Mouse (Mus musculus) stomach, postnatal 0 days (tissue): ENCODE results near the gene Tex33. TPM values are rescaled to one million over a fixed set of nuclear protein-coding genes. Genes with fewer than 3 reads are reported as not detected.
"Not testable (repeated sequence)": the region's sequence is repeated elsewhere in the genome, so short reads cannot be mapped to it uniquely, and the experiment has no call there.

Source experiments
- ATAC-seq: fragments of 200-750 bp; cut with Nextera tagmentation; 2 replicates; pipeline ENCODE4 v1.8.0; 2017; ENCODE audit not compliant: low FRiP score, low TSS enrichment
- DNase-seq: peaks from one replicate; pipeline ENCODE4 v3.0.0-alpha.2; 2016; ENCODE audit warnings: low spot score
- H3K27ac ChIP-seq: fragments of 300-500 bp; sonication (generic); replicated peaks from 2 replicates; pipeline ENCODE4 v1.5.1; 2014; ENCODE audit warnings: mild to moderate bottlenecking, control low read depth
- H3K27me3 ChIP-seq: fragments of 300-500 bp; sonication (generic); 2 replicates; pipeline ENCODE4 v1.6.1; 2014; ENCODE audit warnings: low read length; ENCODE audit not compliant: control insufficient read depth, insufficient read depth
- H3K36me3 ChIP-seq: fragments of 300-500 bp; sonication (generic); 2 replicates; pipeline ENCODE4 v1.6.1; 2014; ENCODE audit warnings: low read length, mixed read lengths; ENCODE audit not compliant: control insufficient read depth, insufficient read depth
- H3K4me1 ChIP-seq: fragments of 300-500 bp; sonication (generic); replicated peaks from 2 replicates; pipeline ENCODE4 v1.6.1; 2014; ENCODE audit warnings: antibody characterized with exemption; ENCODE audit not compliant: control insufficient read depth, insufficient read depth
- H3K4me2 ChIP-seq: fragments of 300-500 bp; sonication (generic); replicated peaks from 2 replicates; pipeline ENCODE4 v1.6.1; 2014; ENCODE audit warnings: low read depth, mild to moderate bottlenecking, control low read depth, moderate library complexity
- H3K4me3 ChIP-seq: fragments of 300-500 bp; sonication (generic); 2 replicates; pipeline ENCODE4 v1.5.1; 2014; ENCODE audit warnings: low read depth, low read length, control low read depth
- H3K9ac ChIP-seq: fragments of 300-500 bp; sonication (generic); 2 replicates; pipeline ENCODE4 v1.6.1; 2014; ENCODE audit warnings: mild to moderate bottlenecking, low read length, control low read depth, mixed read lengths
- H3K9me3 ChIP-seq: fragments of 300-500 bp; sonication (generic); 2 replicates; pipeline ENCODE4 v1.6.1; 2016; ENCODE audit warnings: low read length; ENCODE audit not compliant: control insufficient read depth
- CTCF ChIP-seq: IDR thresholded peaks from 2 replicates; pipeline ENCODE4 v1.5.1; 2016; ENCODE audit warnings: antibody characterized with exemption, low read depth, mild to moderate bottlenecking, moderate library complexity
- EP300 ChIP-seq: optimal IDR thresholded peaks from 2 replicates; pipeline ENCODE3; 2016; ENCODE audit warnings: antibody characterized with exemption
- WGBS: fragments of 180-500 bp; shearing (Covaris S2); extraction: QIAGEN DNeasy Blood & Tissue Kit; methylation state at CpG from one replicate; pipeline ENCODE4 v1.1.7; 2014; 5-methylcytosine and 5-hydroxymethylcytosine counted together
- microRNA-seq: library from miRNA; unstranded; fragments of <30 nt; microRNA quantifications from one replicate; pipeline ENCODE4, GENCODE M21; 2016
- polyA plus RNA-seq: library from polyadenylated mRNA; unstranded; fragments of >200 nt; fragmentation: Nextera tagmentation; extraction: Ambion mirVana; gene quantifications from 2 replicates; pipeline ENCODE4 v1.2.1, GENCODE M21; 2015

Gene Tex33
- polyA plus RNA-seq, 1 experiment from 2014 or later, result not detected

DNA sequence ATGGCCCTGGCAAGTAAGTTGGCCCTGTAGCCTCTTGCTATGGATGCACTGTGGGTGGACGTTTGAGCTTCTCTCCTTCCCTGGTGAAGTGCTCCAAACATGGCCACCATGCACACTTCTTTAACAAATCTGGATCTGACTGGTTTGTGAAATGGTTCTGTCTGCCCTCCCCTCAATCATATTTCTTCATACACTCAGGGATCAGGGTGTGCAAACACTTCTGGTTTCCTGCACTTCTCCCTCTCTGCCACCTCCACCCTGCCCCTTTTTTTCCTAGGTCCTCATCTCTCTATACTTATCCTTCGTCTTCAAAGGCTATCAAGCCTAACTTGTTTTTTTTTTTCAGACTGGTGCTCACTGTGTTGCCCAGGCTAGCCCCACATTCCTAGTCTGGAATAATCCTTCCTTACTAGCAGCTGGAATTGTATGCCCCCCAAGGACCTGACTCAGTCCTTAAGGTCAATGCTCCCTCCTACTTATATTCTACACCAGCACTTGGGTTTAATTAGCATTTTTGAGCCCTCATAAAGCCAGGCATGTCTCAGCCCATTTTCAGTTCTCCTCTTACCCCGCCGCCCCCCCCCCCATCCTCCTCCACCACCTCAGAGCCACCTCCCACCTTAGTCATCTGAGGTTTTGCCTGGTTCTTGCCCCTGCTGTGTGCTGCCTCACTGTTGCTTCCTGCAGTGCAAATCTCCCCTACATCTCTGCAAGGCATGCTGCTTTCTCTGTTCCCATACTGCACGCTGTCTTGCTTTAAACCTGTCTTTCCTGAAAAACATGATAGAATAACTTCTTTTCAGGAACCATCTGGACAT, 64.0 kb downstream of the Tex33 start:
- H3K9me3 ChIP-seq, result no peaks in the 10 kb centered on the region
- TF ChIP-seq EP300 (no peak), CTCF (no peak)
- H3K4me3 ChIP-seq, result no peak overlapping the region
- no peaks in the 10 kb centered on the region for H3K27me3 ChIP-seq
- H3K9ac ChIP-seq, result no peak overlapping the region
- H3K36me3 ChIP-seq, result no peaks in the 10 kb centered on the region
- WGBS, result 47% methylated on average over 5 of the region's 5 CpGs
- H3K4me1 ChIP-seq, result no peaks in the 10 kb centered on the region
- DNase-seq (no peak), ATAC-seq (no peak)
- no peak overlapping the region for H3K4me2 ChIP-seq
- no peak overlapping the region for H3K27ac ChIP-seq

DNA sequence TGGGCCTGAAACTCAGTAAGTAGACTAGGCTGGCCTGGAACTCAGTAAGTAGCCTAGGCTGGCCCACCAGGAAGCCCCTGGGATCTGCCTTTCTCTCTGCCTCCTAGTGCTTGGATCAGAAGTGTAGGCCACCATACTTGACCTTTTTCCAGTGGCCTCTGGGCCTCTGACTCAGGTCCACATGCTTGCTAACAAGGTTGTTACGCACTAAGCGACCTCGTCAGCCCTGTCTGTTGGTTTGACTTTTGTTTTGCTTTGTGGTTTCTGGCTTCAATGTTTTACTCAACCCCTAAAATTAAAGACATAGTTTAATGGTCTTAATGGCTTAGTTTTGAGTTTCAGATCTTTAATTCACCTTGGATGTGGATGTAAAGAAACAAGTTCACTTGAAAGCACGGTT, 65.0 kb downstream of the Tex33 start:
- no peak for ATAC-seq
- Histone ChIP-seq H3K4me1 (no peaks in the 10 kb centered on the region), H3K27ac (no peak overlapping the region), H3K9me3 (no peaks in the 10 kb centered on the region), H3K36me3 (no peaks in the 10 kb centered on the region), H3K4me2 (no peak overlapping the region), H3K4me3 (no peak overlapping the region), H3K27me3 (no peaks in the 10 kb centered on the region), H3K9ac (no peak overlapping the region)
- no peak for TF ChIP-seq CTCF
- TF ChIP-seq EP300, result no peak
- DNase-seq, result no peak
- WGBS, result 89% methylated on average over 4 of the region's 4 CpGs

- not testable (repeated sequence) for H3K27ac ChIP-seq, H3K4me3 ChIP-seq, H3K9me3 ChIP-seq, H3K4me1 ChIP-seq, H3K9ac ChIP-seq, H3K36me3 ChIP-seq, ATAC-seq, DNase-seq, H3K4me2 ChIP-seq, H3K27me3 ChIP-seq
- 77% methylated on average over 6 of the region's 6 CpGs for WGBS
Measured at GRCm38 (mm10) chr15:78329972-78330371, 65.7 kb downstream of the Tex33 start.

DNA sequence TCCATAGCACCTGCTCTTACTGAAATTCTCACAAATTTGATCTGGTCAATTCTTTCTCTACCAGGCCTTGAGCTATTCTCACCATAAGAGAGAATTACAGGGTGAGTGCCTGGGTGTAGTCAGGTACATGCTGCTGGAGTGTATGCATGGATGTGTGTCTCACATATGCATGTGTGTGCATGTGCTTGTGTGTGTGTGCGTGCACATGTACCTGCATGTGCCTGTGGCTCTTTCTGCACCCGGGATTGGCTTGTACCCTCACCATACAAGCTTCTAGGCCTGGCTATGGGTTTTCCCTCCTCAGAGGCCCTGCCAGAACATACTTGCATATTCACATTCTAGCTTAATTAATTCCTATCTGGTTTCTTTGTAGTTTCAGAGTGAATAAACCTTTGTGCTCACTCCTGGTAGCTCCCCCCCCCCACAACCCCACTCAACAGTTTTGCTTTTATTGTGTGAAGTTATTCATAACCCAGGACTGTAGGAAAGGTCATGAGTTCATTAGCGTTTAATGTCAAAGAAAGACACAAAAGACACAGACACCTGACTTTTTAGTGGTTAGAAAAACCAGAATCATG, 67.1 kb downstream of the Tex33 start:
- 74% methylated on average over 3 of the region's 3 CpGs for WGBS

More for the DNA sequence above, 67.1 kb downstream of the Tex33 start:
- Histone ChIP-seq H3K36me3 (no peaks in the 10 kb centered on the region), H3K9me3 (no peaks in the 10 kb centered on the region), H3K4me1 (no peaks in the 10 kb centered on the region), H3K9ac (no peak overlapping the region), H3K4me2 (no peak overlapping the region), H3K27ac (no peak overlapping the region), H3K27me3 (no peaks in the 10 kb centered on the region), H3K4me3 (no peak overlapping the region)
- DNase-seq (no peak), ATAC-seq (no peak)
- no peak for TF ChIP-seq EP300
- no peak for TF ChIP-seq CTCF

Small RNA genes lying within 50 kb of the gene (microRNA-seq; reads per million reads assigned to microRNA genes)
- gene Mir7676-2, result not detected

Other genes starting within 250 kb of the Tex33 start
- 42.2 and 42.5 TPM in 2 replicates for gene Ift27, start 221.8 kb downstream of the Tex33 start, polyA plus RNA-seq
- 0.11 TPM in 1 of 2 replicates, not detected in the other for gene Pvalb, start 189.5 kb downstream of the Tex33 start, polyA plus RNA-seq
- 2.7 and 2.9 TPM in 2 replicates for gene Ncf4, start 151.1 kb downstream of the Tex33 start, polyA plus RNA-seq
- gene Csf2rb2, start 90.2 kb downstream of the Tex33 start, polyA plus RNA-seq, result 0.17 and 0.24 TPM in 2 replicates
- 0.99 and 1.0 TPM in 2 replicates for gene Csf2rb, start 70.2 kb downstream of the Tex33 start, polyA plus RNA-seq
- gene Tst, start 10.0 kb upstream of the Tex33 start, polyA plus RNA-seq, result 153 and 177 TPM in 2 replicates
- 5.6 and 5.7 TPM in 2 replicates for gene Mpst, start 10.5 kb upstream of the Tex33 start, polyA plus RNA-seq
- 25.9 and 26.2 TPM in 2 replicates for gene Kctd17, start 32.7 kb upstream of the Tex33 start, polyA plus RNA-seq
- 0.48 and 0.50 TPM in 2 replicates for gene Tmprss6, start 72.7 kb upstream of the Tex33 start, polyA plus RNA-seq
- gene Il2rb, start 99.4 kb upstream of the Tex33 start, polyA plus RNA-seq, result 0.24 and 0.30 TPM in 2 replicates
- 20.2 and 24.6 TPM in 2 replicates for gene C1qtnf6, start 135.5 kb upstream of the Tex33 start, polyA plus RNA-seq
- 0.02 and 0.08 TPM in 2 replicates for gene Sstr3, start 148.8 kb upstream of the Tex33 start, polyA plus RNA-seq
- gene Rac2, start 176.9 kb upstream of the Tex33 start, polyA plus RNA-seq, result 6.4 and 8.0 TPM in 2 replicates
- 5.2 and 5.8 TPM in 2 replicates for gene Cyth4, start 201.1 kb upstream of the Tex33 start, polyA plus RNA-seq